Mouse (Mus musculus) embryo, embryonic 10.5 days (tissue): ENCODE measurements around the gene Megf11.

Experiments
- DNase-seq: peaks from one replicate; pipeline ENCODE4 v3.0.0-alpha.2; 2015; ENCODE audit warnings: low spot score

Megf11 gene

DNA sequence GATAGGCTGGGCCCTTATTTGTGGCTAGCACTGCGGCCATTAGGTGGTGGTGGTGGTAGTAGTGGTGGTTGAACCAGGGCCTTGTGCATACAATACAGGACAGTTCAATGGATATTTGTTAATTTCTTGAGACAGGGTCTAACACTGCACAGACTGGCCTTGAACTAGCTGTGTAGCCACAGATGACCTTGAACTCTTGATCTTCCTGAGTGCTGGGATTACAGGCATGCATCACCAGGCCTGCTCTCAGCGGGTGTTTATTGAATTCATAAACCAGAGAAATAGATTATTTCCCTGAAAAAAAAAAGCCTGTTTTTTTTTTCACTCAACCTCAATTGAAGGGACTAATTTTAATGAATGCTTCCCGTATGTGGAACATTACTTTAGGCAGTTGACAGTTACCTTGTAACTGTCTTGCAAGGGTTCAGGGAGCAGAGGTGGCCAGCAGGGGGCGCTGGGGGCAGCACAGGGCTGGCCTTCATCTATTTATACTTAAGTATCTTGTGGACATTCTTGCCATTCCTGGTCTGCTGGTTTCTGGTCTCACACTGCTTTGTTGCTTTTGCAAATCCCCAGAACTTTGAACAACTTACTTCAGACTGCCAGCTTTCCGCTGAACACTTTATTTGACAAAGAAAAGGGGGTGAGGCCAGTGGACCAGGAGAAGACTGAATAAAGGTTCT, 8.6 kb downstream of the Megf11 start:
- peak; percentile 77 for DNase-seq

DNA sequence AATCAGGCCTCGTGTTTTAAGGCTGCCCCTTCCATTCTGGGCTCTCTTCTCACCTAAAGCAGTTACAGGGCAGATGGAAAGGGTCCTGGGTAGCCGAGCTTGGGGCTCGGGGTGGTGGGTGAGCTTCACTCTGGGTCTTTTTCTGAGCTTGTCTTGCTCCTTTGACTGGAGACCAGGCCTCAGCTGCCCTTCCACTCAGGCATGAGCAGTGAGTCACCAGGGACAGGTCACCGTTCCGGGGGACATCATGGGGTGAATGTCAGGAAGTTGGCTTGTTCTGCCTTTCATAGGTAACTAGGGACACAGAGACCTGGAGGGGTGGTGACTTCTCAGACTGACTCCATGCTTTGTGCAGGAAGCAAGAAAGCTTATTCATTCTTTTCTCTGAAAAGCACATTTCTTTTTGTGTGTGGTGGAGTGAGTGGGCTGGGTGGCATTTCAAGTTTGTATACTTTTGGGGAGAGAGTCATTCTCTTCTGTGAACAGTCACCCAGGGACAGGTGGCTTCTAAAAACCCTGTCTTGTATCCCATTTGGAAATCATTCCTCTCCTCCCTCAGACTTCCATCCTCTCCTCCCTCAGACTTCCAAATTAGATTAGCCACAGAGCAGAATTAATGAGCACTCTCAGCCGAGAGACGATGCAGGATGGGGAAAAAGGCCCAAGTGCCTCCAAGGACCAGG, 10.0 kb downstream of the Megf11 start:
- DNase-seq = no peak

DNA sequence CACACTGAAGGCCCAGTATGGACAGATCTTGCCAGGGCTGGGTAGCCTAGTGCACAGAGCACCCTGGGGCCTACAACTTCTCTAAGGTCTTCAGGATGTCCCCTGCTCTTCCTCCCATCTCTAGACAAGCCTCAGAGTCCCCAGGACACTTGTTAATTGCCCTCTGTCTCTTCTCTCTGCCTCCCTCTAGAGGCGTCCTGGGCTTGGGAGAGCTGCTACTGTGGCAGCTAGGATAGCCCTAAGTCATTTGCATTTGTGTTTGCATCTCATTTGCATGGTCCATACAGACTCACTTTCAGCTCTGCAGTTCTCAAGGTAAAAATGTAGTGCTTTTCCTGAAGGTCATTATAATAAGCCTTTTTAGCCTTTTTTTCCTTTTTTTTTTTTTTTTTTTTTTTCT, 11.7 kb downstream of the Megf11 start:
- DNase-seq = peak; percentile 55

DNA sequence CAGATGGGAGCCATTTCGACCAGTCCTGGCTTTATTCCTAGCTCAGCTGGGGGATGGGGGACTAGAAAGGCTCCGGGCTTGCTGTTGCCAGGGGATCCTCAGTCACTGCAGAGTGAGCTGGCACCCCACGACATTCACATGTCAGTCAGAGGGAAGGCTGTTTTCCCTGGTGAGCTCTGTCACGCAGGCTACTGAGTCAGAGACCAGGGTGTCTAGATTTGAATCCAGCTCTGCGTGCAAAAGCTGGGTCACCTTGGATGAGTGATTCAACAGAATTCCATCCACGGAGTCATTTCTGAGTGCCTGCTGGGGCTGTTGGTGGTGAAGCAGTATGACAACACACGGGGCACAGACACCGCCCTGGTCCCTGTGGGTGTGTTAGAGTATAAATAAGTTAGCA, 13.7 kb downstream of the Megf11 start:
- no peak for DNase-seq

DNA sequence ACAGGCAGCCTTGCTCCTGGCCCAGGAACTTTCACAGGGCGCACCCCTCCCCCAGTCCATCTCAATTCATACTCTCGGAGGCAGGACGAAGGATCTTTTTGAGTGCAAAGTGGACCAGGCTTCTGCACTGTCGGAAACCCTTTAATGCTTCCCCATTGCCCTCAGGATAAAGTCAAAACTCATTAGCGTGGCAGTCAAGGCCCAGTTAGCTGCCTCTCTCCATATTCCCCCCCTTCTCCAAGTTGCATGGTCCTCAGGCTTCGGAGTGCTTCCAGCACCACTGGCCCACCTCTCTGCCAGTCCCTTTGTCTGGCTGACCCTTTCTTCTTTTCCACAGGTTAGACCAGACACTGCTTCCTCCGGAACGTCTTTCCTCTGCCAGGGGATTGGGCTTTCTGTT, 16.7 kb downstream of the Megf11 start:
- DNase-seq = no peak

DNA sequence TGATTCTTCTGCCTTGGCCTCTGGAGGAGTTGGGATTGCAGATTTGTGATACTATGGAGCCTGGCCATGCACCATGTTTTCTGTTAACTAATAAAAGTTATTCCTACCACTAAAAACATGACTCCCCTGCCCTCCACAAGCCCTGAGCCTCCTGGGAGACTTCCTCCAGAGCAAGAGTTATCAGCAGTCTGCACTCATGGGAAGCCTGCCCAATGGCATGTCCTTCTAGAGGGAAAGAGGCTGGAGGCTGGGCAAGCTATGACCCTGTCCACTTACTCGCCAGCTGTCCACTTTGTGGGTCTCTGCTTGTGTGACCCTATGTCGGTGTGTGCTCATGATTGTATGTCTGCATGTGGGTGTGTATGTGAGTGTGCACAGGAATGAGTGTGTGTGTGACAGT, 21.4 kb downstream of the Megf11 start:
- DNase-seq = no peak

DNA sequence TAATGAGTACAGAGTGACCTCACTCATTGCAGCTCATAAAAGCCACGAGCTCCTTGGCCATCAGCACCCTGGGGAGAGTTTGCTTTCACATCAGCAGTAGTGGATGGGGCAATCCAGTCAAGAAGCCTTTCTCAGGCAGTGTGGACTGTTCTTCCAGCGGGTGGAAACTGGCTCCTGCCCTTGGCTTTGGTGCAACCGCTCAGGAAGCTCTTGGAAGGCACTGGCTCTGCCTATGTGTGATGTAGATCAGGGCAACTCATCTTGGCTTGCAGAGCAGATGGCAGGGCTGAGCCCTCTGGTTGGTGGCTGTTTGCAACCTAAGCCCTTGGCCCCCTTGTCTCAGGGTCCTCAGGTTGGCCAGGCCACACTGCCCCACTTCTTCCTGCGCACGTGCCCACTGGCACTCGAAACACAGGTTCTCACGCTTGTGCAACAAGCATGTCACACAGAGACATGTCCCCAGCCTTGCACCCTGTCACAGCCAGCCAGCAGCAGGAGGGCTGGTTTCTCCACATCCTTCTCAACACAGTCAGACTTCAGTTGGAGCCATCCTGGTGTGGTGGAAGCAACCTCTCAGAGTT, 22.1 kb downstream of the Megf11 start:
- no peak for DNase-seq

DNA sequence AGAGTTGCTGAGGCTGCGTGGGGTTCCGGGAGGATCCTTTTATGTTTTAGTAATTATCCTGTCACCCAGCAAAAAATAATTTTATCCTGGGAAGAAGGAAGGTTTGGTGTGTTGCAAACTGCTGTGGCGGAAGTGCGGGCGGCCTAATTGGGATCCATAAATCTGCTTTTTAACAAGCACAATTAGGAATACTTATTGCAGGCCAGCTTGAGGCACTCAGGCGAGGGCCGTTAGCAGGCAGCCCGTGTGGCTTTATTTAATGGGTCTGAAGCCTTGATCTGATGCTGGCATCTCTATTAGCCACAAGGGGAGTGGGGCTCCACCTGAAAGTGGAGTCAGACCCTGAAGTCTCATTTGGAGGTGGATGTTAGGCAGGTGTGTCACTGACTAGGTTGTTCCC, 23.4 kb downstream of the Megf11 start:
- DNase-seq = no peak

DNA sequence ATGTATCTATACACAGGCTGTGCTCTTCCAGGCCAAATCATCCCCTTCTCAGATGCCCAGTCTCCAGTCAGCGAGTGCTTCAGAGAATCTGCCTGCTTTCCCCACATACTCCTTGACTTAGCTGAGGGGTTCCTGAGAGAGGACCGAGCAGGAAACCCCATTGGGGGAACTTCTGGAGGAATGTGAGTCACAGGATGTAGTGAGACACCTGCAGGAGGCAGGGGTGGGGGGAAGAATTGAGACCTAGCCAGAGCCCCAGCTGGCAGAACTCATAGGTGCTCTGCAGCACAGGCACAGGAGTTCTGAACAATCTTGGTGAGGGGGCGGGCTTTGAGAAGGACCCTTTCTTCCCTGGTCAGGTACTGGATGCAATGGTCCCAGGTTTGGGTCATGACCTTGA, 35.0 kb downstream of the Megf11 start:
- no peak for DNase-seq

DNA sequence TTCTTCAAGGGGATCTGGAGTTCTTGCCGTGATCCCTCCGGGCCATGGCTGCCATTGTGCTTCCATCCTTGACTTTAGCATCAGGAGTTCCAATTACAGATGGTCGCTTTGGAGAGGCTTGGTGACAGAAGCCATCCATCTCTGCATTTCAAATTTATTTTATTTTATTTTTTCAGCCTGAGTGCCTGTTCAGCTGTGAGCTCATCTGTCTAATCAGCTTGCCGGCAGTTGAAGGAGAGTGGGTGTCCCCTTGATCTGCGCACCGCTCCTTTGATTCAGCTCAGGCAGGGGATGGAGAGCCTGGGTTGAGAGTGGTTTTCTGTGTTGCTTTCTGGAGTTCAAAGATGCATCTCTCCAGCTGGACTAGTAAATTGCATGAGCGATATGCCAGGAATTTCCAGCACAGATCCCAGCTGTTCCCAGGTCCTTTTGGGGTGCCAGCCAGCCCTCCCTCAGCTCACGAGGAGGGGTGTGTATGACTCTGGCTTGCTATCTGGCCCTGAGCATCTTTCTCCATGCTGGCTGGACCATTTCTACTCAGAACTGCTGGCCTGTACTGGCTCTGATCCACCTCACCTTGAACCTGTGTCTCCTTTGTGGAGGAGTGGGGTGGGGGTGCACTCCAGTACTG, 36.7 kb downstream of the Megf11 start:
- no peak for DNase-seq

DNA sequence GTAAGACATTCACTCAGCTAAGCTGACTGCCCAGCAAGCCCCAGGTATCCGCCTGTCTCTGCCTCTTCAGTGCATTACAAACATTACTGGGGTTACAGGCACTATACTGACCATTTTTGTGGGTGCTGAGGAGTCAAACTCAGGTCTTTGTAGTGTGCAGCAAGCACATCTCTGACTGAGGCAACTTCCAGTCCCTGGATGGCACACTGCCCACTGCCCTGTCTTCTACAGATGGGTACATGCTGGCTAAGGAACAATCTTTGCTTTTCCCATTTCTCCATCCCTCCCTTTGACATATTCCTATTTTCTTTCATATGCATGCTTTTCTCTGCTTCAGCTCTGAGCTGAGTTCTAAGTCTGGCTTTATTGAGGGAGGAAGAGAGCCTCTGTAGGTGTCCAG, 38.5 kb downstream of the Megf11 start:
- no peak for DNase-seq

DNA sequence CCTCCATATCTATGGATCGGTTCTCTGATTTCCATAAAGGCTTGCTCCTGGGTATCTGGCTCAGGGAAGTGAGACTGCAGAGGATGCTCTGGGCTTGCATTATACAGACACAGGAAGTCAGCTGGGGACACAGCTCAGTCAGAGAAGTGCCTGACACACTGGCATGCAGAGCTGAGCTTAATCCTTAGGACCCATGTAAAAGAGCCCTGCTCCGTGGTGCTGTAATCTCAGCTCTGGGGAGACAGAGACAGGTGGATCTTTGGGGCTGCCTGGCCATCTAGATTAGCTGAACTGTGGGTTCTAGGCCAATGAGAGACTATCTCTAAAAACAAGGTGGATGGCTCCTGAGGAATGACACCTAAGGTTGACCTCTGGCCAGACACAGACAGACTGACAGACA, 50.7 kb downstream of the Megf11 start:
- DNase-seq = no peak

DNA sequence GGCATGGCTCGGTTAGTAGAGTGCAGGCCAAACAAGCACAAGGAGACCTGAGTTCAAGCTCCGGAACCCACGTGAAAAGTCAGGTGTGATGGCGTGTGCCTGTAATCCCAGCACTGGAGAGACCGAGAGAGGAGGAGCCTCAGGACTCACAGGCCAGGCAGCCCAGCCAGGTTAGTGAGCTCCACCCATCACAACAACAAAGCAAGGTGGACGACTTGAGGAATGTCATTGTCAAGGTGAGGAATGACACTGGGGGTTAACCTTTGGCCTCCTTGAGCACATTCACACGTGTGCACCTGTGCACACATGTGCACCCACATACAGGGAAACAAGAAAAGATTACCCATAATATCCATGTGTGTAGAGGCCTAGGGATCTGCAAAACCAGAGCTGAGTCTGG, 54.7 kb downstream of the Megf11 start:
- DNase-seq = no peak

DNA sequence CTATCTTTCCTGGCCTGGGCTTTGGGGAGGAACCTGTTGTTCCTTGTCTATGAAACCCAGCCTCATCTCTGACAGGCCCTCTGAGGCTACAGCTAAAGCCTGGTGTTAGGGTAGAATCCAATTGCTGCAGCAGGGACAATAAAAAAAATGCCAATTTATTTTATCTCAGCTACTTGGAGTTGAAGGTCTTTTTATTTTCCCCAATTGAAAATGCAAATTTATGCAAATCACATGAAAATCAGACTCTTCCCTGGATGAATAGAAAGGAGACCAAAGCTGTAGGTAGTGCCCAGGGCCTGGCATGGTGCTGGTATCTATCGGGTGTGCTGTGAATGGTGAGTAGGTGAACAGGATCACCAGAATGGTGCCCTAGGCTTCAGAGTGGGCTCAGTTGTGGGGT, 60.6 kb downstream of the Megf11 start:
- DNase-seq = no peak

DNA sequence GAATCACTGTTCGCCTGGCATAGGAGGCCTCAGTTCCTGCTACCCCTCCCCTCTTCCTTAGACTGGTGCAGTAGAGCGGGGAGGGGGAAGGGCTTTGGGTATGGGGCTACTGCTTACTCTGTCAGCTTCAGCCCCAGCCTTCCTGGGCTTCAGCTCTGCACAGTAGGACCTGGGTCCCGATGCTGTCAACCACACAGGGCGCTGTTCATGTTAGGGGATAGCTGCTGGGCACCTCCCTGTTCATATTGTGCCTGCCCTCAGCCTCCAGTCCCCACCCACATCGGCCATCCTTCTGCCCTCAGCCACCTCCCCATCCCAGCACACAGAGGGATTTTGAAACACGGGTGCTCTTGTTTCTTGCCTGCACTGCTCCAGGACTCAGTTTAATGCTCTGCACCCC, 61.6 kb downstream of the Megf11 start:
- peak; percentile 19 for DNase-seq

DNA sequence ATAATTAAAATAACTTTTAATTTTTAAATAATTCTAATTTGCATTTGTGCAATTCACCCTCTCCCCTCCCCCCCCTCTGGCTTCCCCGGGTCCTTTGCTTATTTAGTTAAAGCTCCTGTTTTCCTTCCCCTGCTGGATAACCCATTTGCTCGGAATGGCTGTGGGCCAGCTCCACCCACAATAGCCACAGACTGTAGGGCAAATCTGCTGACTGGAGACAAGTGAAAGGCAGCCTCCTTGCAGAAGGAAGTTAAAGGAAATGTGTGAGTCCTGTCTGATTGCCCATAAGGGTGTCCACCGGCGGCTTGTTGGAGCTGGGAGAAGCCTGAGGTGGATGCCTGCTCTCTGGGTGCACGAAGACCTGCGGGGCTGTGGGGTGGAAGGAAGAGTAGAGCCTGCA, 62.1 kb downstream of the Megf11 start:
- DNase-seq = peak; percentile 36

DNA sequence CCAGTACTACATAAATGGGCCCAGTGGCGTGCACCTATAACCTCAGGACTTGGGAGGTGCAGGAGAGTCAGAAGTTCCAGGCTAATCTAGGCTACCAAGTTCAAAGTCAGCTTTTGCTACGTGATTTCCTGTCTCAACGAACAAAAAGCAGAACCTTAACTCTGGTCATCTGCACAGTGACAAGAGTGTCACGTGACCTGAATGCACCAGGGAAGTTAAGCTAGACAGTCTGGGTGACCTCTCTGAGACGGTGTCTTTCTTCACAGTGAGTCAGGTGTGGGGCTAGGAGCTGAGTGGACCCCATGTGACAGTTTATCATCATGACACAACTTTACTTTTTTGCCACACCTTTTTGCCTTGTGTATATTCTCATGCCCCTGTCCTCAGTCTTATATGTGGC, 67.3 kb downstream of the Megf11 start:
- DNase-seq = no peak

DNA sequence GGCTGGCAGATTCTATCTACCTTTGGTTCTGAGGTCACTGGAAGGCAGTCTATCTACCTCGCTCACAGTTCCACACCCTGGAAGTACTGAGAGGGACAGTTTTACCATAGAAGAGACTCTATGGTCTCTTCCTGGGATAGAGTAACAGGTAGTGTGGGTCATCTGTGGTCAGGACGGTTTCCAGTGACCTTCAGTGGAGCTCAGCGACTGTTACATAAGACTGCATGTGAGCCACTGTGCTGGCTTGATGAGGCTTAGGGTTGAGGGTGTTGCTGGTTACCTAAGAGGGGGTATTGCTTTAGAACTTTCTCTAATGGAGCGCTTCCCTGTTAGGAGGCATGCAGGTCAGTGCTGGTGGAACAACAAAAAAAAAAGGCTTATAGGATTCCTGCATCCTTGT, 68.8 kb downstream of the Megf11 start:
- no peak for DNase-seq

DNA sequence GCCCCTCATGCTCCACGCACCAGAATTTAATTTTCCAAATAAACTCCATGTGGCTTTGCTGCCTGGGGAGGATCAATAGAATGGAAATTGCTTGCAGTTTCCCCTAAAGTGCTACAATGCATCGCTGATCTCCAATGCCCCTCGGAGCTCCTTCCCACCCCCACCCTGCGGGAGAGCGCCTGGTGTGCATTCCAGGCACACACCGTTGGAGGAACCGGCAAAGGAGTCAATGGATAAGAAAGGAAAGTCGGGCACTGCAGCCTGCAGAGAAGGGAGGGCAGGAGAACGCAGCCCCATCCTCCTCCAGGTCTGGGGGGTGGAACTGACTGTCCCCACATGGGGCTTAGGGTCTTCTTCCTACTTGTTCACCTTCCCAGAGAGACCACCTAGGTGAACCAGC, 70.5 kb downstream of the Megf11 start:
- peak; percentile 28 for DNase-seq

DNA sequence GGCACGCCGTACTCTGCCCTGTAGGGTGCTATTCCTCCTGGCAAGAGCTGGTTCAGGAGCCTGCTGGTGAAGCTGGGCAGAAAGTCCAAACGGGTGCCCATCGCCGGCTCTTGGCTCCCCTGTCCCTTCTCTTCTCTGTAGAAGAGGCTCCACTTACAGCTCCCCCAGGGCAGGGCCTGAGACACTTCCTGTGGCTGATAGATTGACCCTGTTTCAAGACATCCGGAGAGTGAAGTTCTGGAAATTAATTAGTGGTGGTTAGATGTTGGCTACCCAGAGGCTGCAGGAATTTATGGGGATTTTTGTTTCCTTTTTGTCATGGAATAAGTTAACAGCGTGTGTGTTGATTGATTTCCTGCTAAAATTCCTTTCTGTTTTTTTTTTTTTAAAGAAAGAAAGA, 72.2 kb downstream of the Megf11 start:
- peak; percentile 23 for DNase-seq

DNA sequence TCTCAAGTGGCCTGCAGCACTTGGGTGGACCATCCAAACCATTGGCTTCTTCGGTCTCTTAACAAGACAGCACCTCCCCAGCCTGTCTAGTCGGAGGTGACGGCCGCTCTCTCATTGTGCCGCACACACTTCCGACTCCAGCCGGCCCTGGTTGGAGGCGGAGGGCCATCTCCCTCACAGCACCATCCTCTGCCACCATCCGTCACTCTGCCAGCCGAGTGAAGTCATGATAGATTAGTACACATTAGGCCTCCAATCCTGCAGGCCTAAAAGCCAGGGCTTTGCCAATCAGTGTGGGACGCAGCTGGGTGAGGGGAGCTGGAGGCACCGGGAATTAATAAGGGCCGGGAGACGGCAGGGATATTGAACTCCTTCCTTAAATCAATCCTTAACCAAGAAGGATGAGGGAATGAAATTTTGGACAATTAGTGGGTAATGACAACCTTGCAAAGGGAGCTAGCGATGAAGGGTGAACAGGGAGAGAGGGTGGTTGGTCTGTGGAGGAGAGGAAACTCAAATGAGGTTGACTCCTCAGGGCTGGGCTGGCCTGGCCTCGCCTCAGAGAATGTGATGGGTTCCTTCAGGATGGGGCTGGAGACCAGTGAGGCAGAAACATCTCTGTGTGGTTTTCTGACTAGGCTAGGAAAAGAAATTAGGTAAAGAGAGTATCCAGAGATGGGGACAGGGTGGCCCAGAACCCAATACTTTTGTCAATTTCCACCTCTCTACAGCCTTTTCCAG, 76.3 kb downstream of the Megf11 start:
- no peak for DNase-seq

DNA sequence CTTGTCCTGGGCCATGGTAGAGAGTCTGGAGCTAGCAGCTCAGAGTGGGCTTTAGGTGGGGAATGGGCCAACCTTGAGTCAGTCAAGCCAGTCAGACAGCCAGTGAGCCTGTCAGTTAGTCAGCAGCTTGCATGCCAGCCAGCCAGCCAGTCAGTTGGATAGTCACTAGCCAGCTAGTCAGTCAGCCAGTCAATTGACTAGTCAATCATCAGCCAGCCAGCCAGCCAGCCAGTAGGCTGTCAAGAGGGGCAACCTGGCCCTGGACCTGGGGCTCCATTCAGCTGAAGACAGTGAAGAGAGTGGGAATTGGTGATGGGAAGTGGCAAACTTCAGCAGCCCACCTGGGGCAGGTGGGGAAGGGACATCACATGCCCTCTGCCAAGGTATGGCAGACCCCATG, 77.4 kb downstream of the Megf11 start:
- no peak for DNase-seq

DNA sequence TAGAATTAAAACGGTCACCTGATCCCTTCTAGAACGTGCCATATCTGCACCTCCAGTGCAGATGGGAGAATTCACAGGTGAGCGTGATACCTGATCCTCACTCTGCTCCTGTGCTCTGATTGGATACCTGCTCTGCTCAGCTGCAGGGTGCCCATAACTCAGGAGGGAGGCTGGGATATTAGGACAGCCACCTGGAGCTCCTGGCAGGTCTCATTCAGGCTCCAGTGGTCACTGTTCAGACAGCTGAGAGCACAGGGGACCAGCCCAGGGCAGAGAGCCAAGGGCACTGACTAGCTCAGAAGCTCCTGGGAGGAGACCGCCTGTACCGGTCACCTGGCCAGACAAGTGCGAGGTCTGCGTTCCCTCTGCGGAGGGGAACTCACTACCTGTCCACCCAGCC, 80.7 kb downstream of the Megf11 start:
- DNase-seq = no peak
